Mouse (Mus musculus): ENCODE results near the gene Csf2rb2. TPM values are rescaled to one million over a fixed set of nuclear protein-coding genes. Genes with fewer than 3 reads are reported as not detected.
"Not testable (repeated sequence)": the region's sequence is repeated elsewhere in the genome, so short reads cannot be mapped to it uniquely, and the experiment has no call there.

The Csf2rb2 gene
- total RNA-seq, 2 experiments from 2014 or later = 1.4 to 6.9 TPM

DNA sequence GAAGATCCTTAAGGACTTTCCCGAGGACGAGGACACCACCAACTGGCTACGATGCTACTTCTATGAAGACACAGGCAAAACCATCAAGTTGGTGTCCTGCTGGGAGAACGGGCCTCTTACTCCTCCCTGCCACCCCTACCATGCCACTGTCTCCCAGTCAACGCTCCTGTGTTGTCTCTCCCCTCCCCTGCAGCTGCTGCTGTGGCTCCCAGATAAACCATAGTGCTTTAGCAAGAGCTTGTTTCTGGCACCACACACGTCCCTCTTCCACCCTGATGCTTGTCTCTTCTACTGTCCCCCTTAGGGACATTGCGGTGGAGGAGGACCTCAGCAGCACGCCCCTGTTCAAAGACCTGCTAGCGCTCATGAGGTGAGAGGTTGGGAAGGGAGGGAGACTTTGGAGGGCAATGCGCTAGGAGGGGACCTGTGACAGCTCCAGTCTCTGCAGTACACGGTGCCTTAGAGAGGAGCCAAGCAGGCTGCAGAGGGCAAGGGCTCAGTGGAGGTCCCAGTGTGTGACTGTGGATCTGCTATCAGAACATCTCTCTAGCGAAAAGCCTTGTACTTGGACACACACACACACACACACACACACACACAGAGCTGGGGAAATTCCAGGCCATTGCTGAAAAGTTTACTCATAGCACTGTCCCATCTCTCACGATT is 44.7 kb downstream of the Csf2rb2 start:
- peak; percentile 68 for ATAC-seq (replicated peaks; ENCODE audit: low FRiP score, poor library complexity, severe bottlenecking)

- ATAC-seq (replicated peaks; ENCODE audit: low FRiP score, poor library complexity, severe bottlenecking) = no peak
These were observed 47.2 kb downstream of the Csf2rb2 start for GRCm38 (mm10) chr15:78258246-78258865.

DNA sequence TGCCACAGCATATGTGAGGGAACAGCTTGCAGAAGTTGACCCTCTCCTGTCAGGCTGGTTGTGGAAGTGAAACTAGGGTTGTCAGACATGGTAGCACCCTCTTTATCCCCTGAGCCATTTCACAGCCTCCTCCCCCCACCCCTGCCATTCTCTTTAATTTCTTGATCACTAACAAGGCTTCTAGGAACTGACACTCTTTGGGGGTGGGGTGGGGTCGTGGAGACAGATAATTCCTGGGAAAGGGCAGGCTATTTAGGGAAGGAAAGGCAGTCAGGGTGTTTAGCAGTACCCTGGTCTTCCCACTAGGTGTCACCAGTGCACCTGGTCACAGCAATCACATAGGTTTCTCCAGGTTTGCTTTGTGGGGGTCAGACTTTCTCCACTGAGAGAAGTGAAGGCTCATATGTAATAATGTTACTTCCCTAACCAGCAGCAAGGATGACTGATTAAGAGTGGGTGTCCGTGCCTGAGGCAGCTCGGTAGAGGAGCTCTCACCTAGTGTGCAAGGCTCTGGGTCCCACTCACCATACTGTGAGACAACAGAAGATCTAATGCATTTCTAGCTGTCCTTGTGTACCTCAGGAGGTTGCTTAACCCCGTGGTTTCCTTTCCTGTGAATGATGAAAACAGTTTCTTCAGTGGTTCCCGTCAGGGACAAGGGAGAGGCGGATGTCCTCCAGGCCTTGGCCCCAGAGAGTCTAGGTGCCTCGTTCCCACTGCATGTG is 48.0 kb downstream of the Csf2rb2 start:
- peak; percentile 59; the same call in 1 of the 2 replicates for ATAC-seq (replicated peaks; ENCODE audit: low FRiP score, poor library complexity, severe bottlenecking)

GRCm38 (mm10) chr15:78256602-78257259 is 48.8 kb downstream of the Csf2rb2 start:
- ATAC-seq (replicated peaks; ENCODE audit: low FRiP score, poor library complexity, severe bottlenecking) = not testable (repeated sequence)

GRCm38 (mm10) chr15:78254751-78255150 is 50.8 kb downstream of the Csf2rb2 start:
- no peak for ATAC-seq (replicated peaks; ENCODE audit: low FRiP score, poor library complexity, severe bottlenecking)

GRCm38 (mm10) chr15:78248410-78248809 is 57.1 kb downstream of the Csf2rb2 start:
- no peak for ATAC-seq (replicated peaks; ENCODE audit: low FRiP score, poor library complexity, severe bottlenecking)

DNA sequence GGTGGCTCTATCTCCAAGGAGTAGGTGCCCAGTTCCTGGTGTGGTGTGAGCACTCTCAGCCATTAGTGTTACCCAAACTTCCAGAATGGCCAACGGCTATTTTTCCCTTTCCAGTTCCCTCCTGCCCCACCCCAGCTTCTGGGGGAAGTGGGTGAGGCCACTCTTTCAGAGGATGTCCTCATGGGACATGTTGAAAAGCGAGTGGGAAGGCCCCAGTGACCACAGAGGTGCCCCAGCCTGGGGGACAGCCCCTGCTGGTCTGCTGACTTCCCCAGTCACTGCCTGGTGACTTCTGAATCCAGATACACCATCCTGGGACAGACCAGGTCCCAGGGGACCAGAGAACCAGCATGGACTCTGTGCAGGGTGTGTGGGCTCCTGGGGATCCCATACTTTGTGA is 57.9 kb downstream of the Csf2rb2 start:
- no peak for ATAC-seq (replicated peaks; ENCODE audit: low FRiP score, poor library complexity, severe bottlenecking)

DNA sequence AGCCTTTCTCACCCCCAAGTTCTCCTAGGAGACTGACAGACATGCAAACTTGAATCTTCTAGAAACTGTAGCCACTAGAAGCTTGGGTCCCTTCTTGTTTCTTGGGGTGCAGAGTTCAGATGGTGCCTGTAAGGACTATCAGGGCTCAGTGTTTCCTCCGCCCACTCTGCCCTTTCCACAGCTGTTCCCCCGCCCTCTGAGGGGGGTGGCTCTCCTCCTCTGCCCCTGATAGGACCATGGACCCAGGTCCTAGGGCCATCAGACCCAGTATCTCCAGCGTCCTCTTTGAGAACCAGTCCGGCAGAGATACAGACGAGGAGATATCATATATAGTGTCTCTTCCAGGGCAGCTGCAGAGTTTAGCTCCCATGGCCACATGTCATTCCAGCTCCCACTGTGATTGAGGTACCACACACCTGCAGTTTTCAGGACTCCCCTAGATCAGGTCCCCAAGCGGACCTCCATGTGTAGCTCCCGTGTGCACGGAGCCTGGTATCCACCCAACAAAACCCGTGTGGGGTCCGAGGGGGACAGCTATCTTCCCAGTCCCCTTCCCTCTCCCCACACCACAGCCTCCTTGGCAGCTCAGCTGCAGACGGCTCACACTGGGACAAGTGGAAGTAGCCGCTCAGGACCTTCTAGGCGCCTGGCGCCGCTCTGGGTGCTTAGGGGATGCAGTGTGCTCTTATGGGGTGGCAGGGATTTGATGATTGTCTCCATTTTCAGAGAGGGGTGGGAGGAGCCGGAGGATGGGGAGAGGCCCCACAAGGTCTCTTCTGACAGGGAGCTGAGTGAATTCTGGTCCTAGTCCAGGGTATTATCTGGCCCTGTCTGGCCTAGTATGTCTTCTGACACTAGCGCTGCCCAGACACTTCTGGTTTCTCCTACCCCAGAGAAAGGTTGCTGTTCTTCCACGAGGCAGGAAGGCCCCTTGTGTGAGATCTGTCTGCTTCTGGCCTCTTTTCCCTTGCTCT is 59.1 kb downstream of the Csf2rb2 start:
- ATAC-seq (replicated peaks; ENCODE audit: low FRiP score, poor library complexity, severe bottlenecking) = no peak

- ATAC-seq (replicated peaks; ENCODE audit: low FRiP score, poor library complexity, severe bottlenecking) = no peak
These were observed 60.6 kb downstream of the Csf2rb2 start, which contains the start of gene Ncf4 for GRCm38 (mm10) chr15:78244695-78245492. TSS of gene Ncf4 (plus strand) at chr15:78244801.

DNA sequence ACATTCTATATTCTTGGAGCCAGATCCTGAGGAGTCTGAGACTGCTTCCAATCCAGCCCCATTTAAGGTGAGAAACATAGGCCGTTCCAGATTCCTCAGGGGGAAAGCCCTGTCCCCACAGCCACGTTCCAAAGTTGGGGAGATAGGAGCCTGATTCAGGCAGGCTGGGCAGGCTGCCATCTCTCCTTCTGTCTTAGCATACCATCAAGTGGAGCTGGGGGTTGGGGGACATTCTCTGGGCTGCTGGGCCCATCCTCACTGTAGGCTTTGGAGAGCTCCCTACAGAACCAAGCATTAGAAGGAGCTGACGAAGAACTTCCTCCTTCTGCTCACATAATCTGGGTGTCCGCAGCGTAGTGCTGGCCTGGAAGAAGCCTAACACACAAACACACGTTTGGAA is 61.7 kb downstream of the Csf2rb2 start:
- ATAC-seq (replicated peaks; ENCODE audit: low FRiP score, poor library complexity, severe bottlenecking) = no peak

DNA sequence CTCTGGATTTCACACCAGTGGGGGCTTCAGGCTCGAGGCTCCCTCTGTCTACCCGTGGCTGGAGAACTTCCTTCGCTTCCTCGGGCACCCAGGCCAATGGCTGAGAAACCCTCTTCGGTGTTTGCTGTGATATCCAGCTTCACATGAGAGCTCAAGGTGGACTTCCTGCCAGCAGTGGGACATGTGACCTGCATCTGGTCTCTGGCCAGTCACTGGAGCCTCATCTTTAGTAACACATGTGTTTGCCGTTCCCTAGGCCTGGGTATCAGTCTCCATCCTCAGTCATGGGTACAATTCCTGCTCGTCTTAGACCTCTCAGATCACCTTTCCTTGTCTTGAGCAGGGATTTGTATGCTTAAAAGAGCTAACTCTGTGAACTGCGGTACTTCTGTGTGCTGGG is 62.5 kb downstream of the Csf2rb2 start:
- ATAC-seq (replicated peaks; ENCODE audit: low FRiP score, poor library complexity, severe bottlenecking) = no peak

DNA sequence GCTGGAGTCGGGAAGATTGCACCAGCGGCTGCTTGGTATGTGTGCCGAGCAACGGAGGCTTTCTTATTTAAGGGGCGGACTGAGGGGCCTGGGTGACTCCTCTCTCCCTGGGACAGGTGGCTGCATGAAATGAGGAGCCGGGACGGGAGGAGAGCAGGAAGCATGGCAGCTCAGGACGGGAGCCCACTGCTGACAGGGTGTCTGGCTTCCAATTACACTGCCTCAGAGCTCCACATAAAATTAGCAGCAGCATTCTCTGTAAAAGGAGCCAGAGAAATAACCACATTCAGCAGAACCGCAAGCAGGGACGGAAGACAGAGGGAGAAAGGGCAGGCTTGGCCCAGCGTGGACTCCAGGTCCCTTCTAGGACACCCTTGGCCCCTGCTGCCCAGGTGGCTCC is 64.2 kb downstream of the Csf2rb2 start:
- no peak for ATAC-seq (replicated peaks; ENCODE audit: low FRiP score, poor library complexity, severe bottlenecking)

DNA sequence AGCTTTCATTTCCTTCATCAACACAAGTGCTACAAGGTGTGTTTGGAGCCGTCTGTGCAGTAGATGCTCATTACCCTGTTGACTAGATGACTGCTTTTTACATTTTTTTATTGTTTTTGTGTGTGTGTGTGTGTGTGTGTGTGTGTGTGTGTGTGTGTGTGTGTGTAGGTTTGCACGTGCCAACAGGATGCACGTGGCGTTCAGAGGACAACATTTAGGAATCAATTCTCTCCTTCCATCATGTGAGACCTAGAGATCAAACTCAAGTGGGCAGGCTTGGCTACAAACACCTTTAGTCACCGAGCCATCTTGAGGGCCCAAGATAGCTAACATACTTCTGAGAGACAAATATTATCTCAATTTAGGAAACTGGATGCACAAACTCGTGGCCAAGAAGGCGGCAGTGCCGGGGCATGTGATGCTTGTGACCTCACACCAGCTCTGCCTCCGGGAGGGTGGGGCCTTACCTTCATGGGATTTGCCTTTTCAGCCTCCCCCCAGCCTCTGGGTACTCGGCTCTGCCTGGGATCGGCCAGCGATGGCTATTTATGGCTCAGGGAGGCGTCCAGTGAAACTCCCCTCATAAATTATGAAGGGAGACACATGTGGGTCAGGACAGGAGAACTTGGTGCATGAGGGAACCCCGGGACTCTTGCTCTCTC is 65.4 kb downstream of the Csf2rb2 start:
- no peak for ATAC-seq (replicated peaks; ENCODE audit: low FRiP score, poor library complexity, severe bottlenecking)

GRCm38 (mm10) chr15:78239453-78239852 is 66.1 kb downstream of the Csf2rb2 start:
- ATAC-seq (replicated peaks; ENCODE audit: low FRiP score, poor library complexity, severe bottlenecking) = peak; percentile 60

GRCm38 (mm10) chr15:78234823-78235509 is 70.6 kb downstream of the Csf2rb2 start:
- ATAC-seq (replicated peaks; ENCODE audit: low FRiP score, poor library complexity, severe bottlenecking) = 0 out of 2 replicates have a peak, but pooled peaks have one; percentile 14
